Mouse (Mus musculus): ENCODE data around the gene Tgm1. TPM values are rescaled to one million over a fixed set of nuclear protein-coding genes. Genes with fewer than 3 reads are reported as not detected.
"Not testable (repeated sequence)": the region's sequence is repeated elsewhere in the genome, so short reads cannot be mapped to it uniquely, and the experiment has no call there.

Tgm1 gene
- 13.4 and 31.6 TPM in 2 replicates for total RNA-seq (2012; rRNA removed)

- TF ChIP-seq HCFC1 (IDR thresholded peaks at IDR 0.05; ENCODE audit: borderline replicate concordance, insufficient read depth, low read length) (no peak), CHD2 (IDR thresholded peaks at IDR 0.05; ENCODE audit: low read depth, low read length) (no peak), ZC3H11A (IDR thresholded peaks at IDR 0.05; ENCODE audit: borderline replicate concordance, low read depth, low read length) (no peak), ZNF384 (IDR thresholded peaks at IDR 0.05; ENCODE audit: low read depth, low read length) (no peak), MAFK (IDR thresholded peaks at IDR 0.05; ENCODE audit: insufficient read depth, low read depth, low read length) (no peak)
- H3K36me3 ChIP-seq (ENCODE audit: control insufficient read depth, insufficient read depth, low read length, poor library complexity, severe bottlenecking): peaks cover 25% of the 10 kb centered on the region
- in situ Hi-C loops (cut with MboI; ENCODE audit: low sequenced_read_pairs in 2 of 2, unreplicated experiment in 2 of 2): no loop called here
- H3K9me3 ChIP-seq (ENCODE audit: control insufficient read depth, insufficient read depth, low read depth, low read length): no peaks in the 10 kb centered on the region
- DNase-seq (ENCODE audit: low read depth, low spot score): no peak
- H3K9ac ChIP-seq (ENCODE audit: insufficient read depth, low read depth, low read length, poor library complexity, severe bottlenecking): no peak within 1 kb of the TSS
- peak within 1 kb of the TSS; percentile 54 to 57 for H3K4me3 ChIP-seq (ENCODE audit: insufficient read depth in 1 of 2, low read depth in 1 of 2, low read length in 2 of 2, poor library complexity in 1 of 2, severe bottlenecking in 1 of 2)
- no peak within 1 kb of the TSS for H3K27ac ChIP-seq (ENCODE audit: insufficient read depth, low read depth, low read length, poor library complexity, severe bottlenecking)
- peaks cover 14 to 40% of the 10 kb centered on the region in 2 experiments for H3K4me1 ChIP-seq (ENCODE audit: control insufficient read depth in 2 of 2, insufficient read depth in 2 of 2, low read length in 2 of 2, poor library complexity in 1 of 2)
These were observed at the start of gene Tgm1 for GRCm38 (mm10) chr14:55713729-55714122. TSS of gene Tgm1 (minus strand) at chr14:55713926.

DNA sequence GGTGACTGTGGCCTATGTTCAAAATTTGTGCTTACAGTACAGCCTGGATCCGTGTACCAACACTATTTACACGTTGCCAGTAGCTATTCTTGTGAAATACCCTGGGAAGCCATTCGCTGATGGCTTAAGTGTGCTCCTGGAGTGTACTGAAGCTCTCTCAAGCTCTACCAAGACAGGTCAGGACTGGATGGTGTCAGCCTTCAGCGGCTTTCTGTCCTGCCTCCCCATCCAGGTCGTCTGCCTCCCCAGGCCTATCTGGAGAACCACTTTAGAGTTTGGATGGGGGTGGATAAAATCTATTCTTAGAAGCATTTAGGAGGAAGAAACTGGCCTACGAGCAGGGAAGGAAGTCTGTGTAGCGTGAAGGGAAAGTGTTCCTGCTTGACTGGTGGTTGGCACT is 49.4 kb upstream of the Tgm1 start:
- H3K36me3 ChIP-seq (ENCODE audit: control insufficient read depth, insufficient read depth, low read length, poor library complexity, severe bottlenecking): no peaks in the 10 kb centered on the region
- in situ Hi-C loops (cut with MboI; ENCODE audit: low sequenced_read_pairs in 2 of 2, unreplicated experiment in 2 of 2): no loop called here
- peaks cover 0 to 7% of the 10 kb centered on the region in 2 experiments; a peak in 1 of 4 replicates for H3K4me1 ChIP-seq (ENCODE audit: control insufficient read depth in 2 of 2, insufficient read depth in 2 of 2, low read length in 2 of 2, poor library complexity in 1 of 2)
- H3K4me3 ChIP-seq (ENCODE audit: insufficient read depth in 1 of 2, low read depth in 1 of 2, low read length in 2 of 2, poor library complexity in 1 of 2, severe bottlenecking in 1 of 2): no peak overlapping the region
- no peak overlapping the region for H3K27ac ChIP-seq (ENCODE audit: insufficient read depth, low read depth, low read length, poor library complexity, severe bottlenecking)
- H3K9me3 ChIP-seq (ENCODE audit: control insufficient read depth, insufficient read depth, low read depth, low read length): no peaks in the 10 kb centered on the region
- DNase-seq (ENCODE audit: low read depth, low spot score): no peak
- TF ChIP-seq MAFK (IDR thresholded peaks at IDR 0.05; ENCODE audit: insufficient read depth, low read depth, low read length): no peak
- TF ChIP-seq ZNF384 (IDR thresholded peaks at IDR 0.05; ENCODE audit: low read depth, low read length): no peak
- no peak for TF ChIP-seq HCFC1 (IDR thresholded peaks at IDR 0.05; ENCODE audit: borderline replicate concordance, insufficient read depth, low read length)
- no peak for TF ChIP-seq ZC3H11A (IDR thresholded peaks at IDR 0.05; ENCODE audit: borderline replicate concordance, low read depth, low read length)
- no peak for TF ChIP-seq CHD2 (IDR thresholded peaks at IDR 0.05; ENCODE audit: low read depth, low read length)
- peak overlapping the region; percentile 43; the same call in 1 of the 2 replicates for H3K9ac ChIP-seq (ENCODE audit: insufficient read depth, low read depth, low read length, poor library complexity, severe bottlenecking)

GRCm38 (mm10) chr14:55762001-55762821 is 48.5 kb upstream of the Tgm1 start:
- in situ Hi-C loops (cut with MboI; ENCODE audit: low sequenced_read_pairs in 2 of 2, unreplicated experiment in 2 of 2): no loop called here
- H3K4me1 ChIP-seq (ENCODE audit: control insufficient read depth in 2 of 2, insufficient read depth in 2 of 2, low read length in 2 of 2, poor library complexity in 1 of 2): peaks cover 0 to 4% of the 10 kb centered on the region in 2 experiments; a peak in 1 of 4 replicates

GRCm38 (mm10) chr14:55761163-55761562 is 47.4 kb upstream of the Tgm1 start, which contains the start of gene Ltb4r2:
TSS of gene Ltb4r2 (plus strand) at chr14:55761428.
- H3K9ac ChIP-seq (ENCODE audit: insufficient read depth, low read depth, low read length, poor library complexity, severe bottlenecking): peak within 1 kb of the TSS; percentile 43
- H3K9me3 ChIP-seq (ENCODE audit: control insufficient read depth, insufficient read depth, low read depth, low read length): no peaks in the 10 kb centered on the region
- no peak for DNase-seq (ENCODE audit: low read depth, low spot score)
- peaks cover 2% of the 10 kb centered on the region; the same call in 1 of the 2 replicates for H3K36me3 ChIP-seq (ENCODE audit: control insufficient read depth, insufficient read depth, low read length, poor library complexity, severe bottlenecking)
- H3K4me1 ChIP-seq (ENCODE audit: control insufficient read depth in 2 of 2, insufficient read depth in 2 of 2, low read length in 2 of 2, poor library complexity in 1 of 2): peaks cover 0 to 4% of the 10 kb centered on the region in 2 experiments; a peak in 1 of 4 replicates
- TF ChIP-seq CHD2 (IDR thresholded peaks at IDR 0.05; ENCODE audit: low read depth, low read length) (no peak), HCFC1 (IDR thresholded peaks at IDR 0.05; ENCODE audit: borderline replicate concordance, insufficient read depth, low read length) (no peak), ZC3H11A (IDR thresholded peaks at IDR 0.05; ENCODE audit: borderline replicate concordance, low read depth, low read length) (no peak), MAFK (IDR thresholded peaks at IDR 0.05; ENCODE audit: insufficient read depth, low read depth, low read length) (no peak), ZNF384 (IDR thresholded peaks at IDR 0.05; ENCODE audit: low read depth, low read length) (no peak)
- peak within 1 kb of the TSS; percentile 60 to 65 for H3K4me3 ChIP-seq (ENCODE audit: insufficient read depth in 1 of 2, low read depth in 1 of 2, low read length in 2 of 2, poor library complexity in 1 of 2, severe bottlenecking in 1 of 2)
- no peak within 1 kb of the TSS for H3K27ac ChIP-seq (ENCODE audit: insufficient read depth, low read depth, low read length, poor library complexity, severe bottlenecking)
- in situ Hi-C loops (cut with MboI; ENCODE audit: low sequenced_read_pairs in 2 of 2, unreplicated experiment in 2 of 2): no loop called here

More at GRCm38 (mm10) chr14:55762001-55762821, 48.5 kb upstream of the Tgm1 start:
- Histone ChIP-seq H3K36me3 (ENCODE audit: control insufficient read depth, insufficient read depth, low read length, poor library complexity, severe bottlenecking) (no peaks in the 10 kb centered on the region), H3K27ac (ENCODE audit: insufficient read depth, low read depth, low read length, poor library complexity, severe bottlenecking) (no peak overlapping the region), H3K4me3 (ENCODE audit: insufficient read depth in 1 of 2, low read depth in 1 of 2, low read length in 2 of 2, poor library complexity in 1 of 2, severe bottlenecking in 1 of 2) (peak overlapping the region; percentile 60 to 65), H3K9ac (ENCODE audit: insufficient read depth, low read depth, low read length, poor library complexity, severe bottlenecking) (peak overlapping the region; percentile 43), H3K9me3 (ENCODE audit: control insufficient read depth, insufficient read depth, low read depth, low read length) (no peaks in the 10 kb centered on the region)
- TF ChIP-seq HCFC1 (IDR thresholded peaks at IDR 0.05; ENCODE audit: borderline replicate concordance, insufficient read depth, low read length) (0 out of 2 replicates have a peak, but pooled peaks have one; percentile 13), ZC3H11A (IDR thresholded peaks at IDR 0.05; ENCODE audit: borderline replicate concordance, low read depth, low read length) (no peak), CHD2 (IDR thresholded peaks at IDR 0.05; ENCODE audit: low read depth, low read length) (no peak), ZNF384 (IDR thresholded peaks at IDR 0.05; ENCODE audit: low read depth, low read length) (no peak)
- no peak for DNase-seq (ENCODE audit: low read depth, low spot score)

- not testable (repeated sequence) for H3K4me3 ChIP-seq (ENCODE audit: insufficient read depth in 1 of 2, low read depth in 1 of 2, low read length in 2 of 2, poor library complexity in 1 of 2, severe bottlenecking in 1 of 2)
These were observed 46.4 kb upstream of the Tgm1 start for GRCm38 (mm10) chr14:55760156-55760555.

More at GRCm38 (mm10) chr14:55760156-55760555, 46.4 kb upstream of the Tgm1 start:
- in situ Hi-C loops (cut with MboI; ENCODE audit: low sequenced_read_pairs in 2 of 2, unreplicated experiment in 2 of 2); H3K27ac ChIP-seq (ENCODE audit: insufficient read depth, low read depth, low read length, poor library complexity, severe bottlenecking); H3K36me3 ChIP-seq (ENCODE audit: control insufficient read depth, insufficient read depth, low read length, poor library complexity, severe bottlenecking); H3K9me3 ChIP-seq (ENCODE audit: control insufficient read depth, insufficient read depth, low read depth, low read length); H3K4me1 ChIP-seq (ENCODE audit: control insufficient read depth in 2 of 2, insufficient read depth in 2 of 2, low read length in 2 of 2, poor library complexity in 1 of 2); H3K9ac ChIP-seq (ENCODE audit: insufficient read depth, low read depth, low read length, poor library complexity, severe bottlenecking): not testable (repeated sequence)
- peak; percentile 66 for DNase-seq (ENCODE audit: low read depth, low spot score)
